Mouse (Mus musculus): Measurements from ENCODE around the gene Senp7.
A peak's percentile ranks its signal among the peaks of the same experiment; 100 is the strongest.

- TF ChIP-seq POLR2A (IDR thresholded peaks at IDR 0.05; ENCODE audit: insufficient read depth, low read depth, low read length) (peak; percentile 42; the same call in 1 of the 2 replicates), CTCF (IDR thresholded peaks at IDR 0.05; ENCODE audit: insufficient read depth, low read depth, low read length) (no peak)
These were observed 27.3 kb downstream of the Senp7 start for GRCm38 (mm10) chr16:56075222-56076111.
